Mouse (Mus musculus) v-Abl transformed pro-B cells (cell line): ENCODE measurements around the gene Schip1.

Experiments used
- in situ Hi-C, 2 experiments: fragments of 400-800 bp; cut with MboI; formaldehyde crosslinking; loops; one replicate each; pipeline ENCODE4 v1.15.1; 2025; ENCODE audit not compliant: unreplicated experiment in 2 of 2

Gene Schip1

GRCm38 (mm10) chr3:68267905-68268304, 203.3 kb downstream of the Schip1 start:
- in situ Hi-C loops, result no loop called here

- in situ Hi-C loops, result no loop called here
These were observed 204.6 kb downstream of the Schip1 start for GRCm38 (mm10) chr3:68269251-68269650.

GRCm38 (mm10) chr3:68270246-68270645, 205.6 kb downstream of the Schip1 start:
- in situ Hi-C loops, result no loop called here

- in situ Hi-C loops, result no loop called here
These were observed 206.9 kb downstream of the Schip1 start for GRCm38 (mm10) chr3:68271457-68271856.

- in situ Hi-C loops, result no loop called here
These were observed 207.3 kb downstream of the Schip1 start for GRCm38 (mm10) chr3:68271881-68272280.

- in situ Hi-C loops, result no loop called here
These were observed 218.4 kb downstream of the Schip1 start for GRCm38 (mm10) chr3:68282844-68283594.

- in situ Hi-C loops, result no loop called here
These were observed 219.0 kb downstream of the Schip1 start for GRCm38 (mm10) chr3:68283595-68283991.

- in situ Hi-C loops, result no loop called here
These were observed 219.9 kb downstream of the Schip1 start for GRCm38 (mm10) chr3:68284500-68284899.

GRCm38 (mm10) chr3:68296752-68297151, 232.2 kb downstream of the Schip1 start:
- in situ Hi-C loops, result no loop called here

- in situ Hi-C loops, result no loop called here
These were observed 241.0 kb downstream of the Schip1 start for GRCm38 (mm10) chr3:68305647-68306046.

- in situ Hi-C loops, result no loop called here
These were observed 242.1 kb downstream of the Schip1 start for GRCm38 (mm10) chr3:68306726-68307125.

- in situ Hi-C loops, result no loop called here
These were observed 261.0 kb downstream of the Schip1 start for GRCm38 (mm10) chr3:68325575-68325974.

- in situ Hi-C loops, result no loop called here
These were observed 267.9 kb downstream of the Schip1 start for GRCm38 (mm10) chr3:68332515-68332914.

- in situ Hi-C loops, result no loop called here
These were observed 270.9 kb downstream of the Schip1 start for GRCm38 (mm10) chr3:68335501-68335900.

- in situ Hi-C loops, result no loop called here
These were observed 286.0 kb downstream of the Schip1 start for GRCm38 (mm10) chr3:68350624-68351023.

- in situ Hi-C loops, result no loop called here
These were observed 286.9 kb downstream of the Schip1 start for GRCm38 (mm10) chr3:68351461-68351860.

- in situ Hi-C loops, result no loop called here
These were observed 288.4 kb downstream of the Schip1 start for GRCm38 (mm10) chr3:68352961-68353360.

- in situ Hi-C loops, result no loop called here
These were observed 288.9 kb downstream of the Schip1 start for GRCm38 (mm10) chr3:68353492-68353891.

- in situ Hi-C loops, result no loop called here
These were observed 291.9 kb downstream of the Schip1 start for GRCm38 (mm10) chr3:68356516-68356915.

- in situ Hi-C loops, result no loop called here
These were observed 303.4 kb downstream of the Schip1 start for GRCm38 (mm10) chr3:68368029-68368428.

GRCm38 (mm10) chr3:68372925-68373324, 308.3 kb downstream of the Schip1 start:
- in situ Hi-C loops, result no loop called here

GRCm38 (mm10) chr3:68375100-68375508, 310.5 kb downstream of the Schip1 start:
- in situ Hi-C loops, result no loop called here
